Mouse (Mus musculus): ENCODE data around the gene Nudt22.

GRCm38 (mm10) chr19:6949532-6949931 is 46.4 kb downstream of the Nudt22 start:
- TF ChIP-seq CTCF (IDR thresholded peaks at IDR 0.05; ENCODE audit: extremely low read depth, insufficient read depth, insufficient read length, insufficient replicate concordance) (no peak), POLR2A (IDR thresholded peaks at IDR 0.05; ENCODE audit: low read depth, low read length) (no peak)

Data from spleen, adult 2 months (tissue).